Mouse (Mus musculus): ENCODE data around the gene Cdk2.

DNA sequence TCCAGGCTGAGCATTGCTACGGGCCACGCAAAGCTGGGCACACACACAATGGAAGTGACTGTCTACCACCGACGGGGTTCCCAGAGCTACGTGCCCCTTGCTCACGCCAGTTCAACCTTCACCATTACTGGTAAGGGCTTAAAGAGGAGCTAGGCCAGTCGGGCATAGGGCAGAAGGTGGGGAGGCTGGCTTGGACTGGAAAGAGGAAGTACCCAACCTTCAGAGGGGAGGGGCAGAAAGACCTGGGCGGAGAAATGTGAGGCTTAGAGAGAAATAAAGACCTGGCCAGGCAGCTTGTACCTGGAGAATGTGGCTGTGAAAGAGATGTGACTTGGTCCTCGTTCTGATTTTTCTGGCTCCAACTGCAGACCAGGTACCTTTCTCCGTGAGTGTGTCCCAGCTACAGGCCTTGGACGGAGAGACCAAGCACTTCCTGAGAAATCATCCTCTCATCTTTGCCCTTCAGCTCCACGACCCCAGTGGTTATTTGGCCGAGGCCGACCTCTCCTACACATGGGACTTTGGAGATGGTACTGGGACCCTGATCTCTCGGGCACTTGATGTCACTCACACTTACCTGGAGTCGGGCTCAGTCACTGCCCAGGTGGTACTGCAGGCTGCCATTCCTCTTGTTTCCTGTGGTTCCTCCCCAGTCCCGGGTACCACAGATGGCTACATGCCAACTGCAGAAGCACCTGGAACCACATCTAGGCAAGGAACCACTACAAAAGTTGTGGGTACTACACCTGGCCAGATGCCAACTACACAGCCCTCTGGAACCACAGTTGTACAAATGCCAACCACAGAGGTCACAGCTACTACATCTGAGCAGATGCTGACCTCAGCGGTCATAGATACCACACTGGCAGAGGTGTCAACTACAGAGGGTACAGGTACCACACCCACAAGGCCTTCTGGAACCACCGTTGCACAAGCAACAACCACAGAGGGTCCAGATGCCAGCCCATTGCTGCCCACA lies 11.0 kb upstream of the Cdk2 start:
- TF ChIP-seq CTCF (IDR thresholded peaks at IDR 0.05; ENCODE audit: borderline replicate concordance, insufficient read depth, low read depth, low read length): no peak
- TF ChIP-seq POLR2A (IDR thresholded peaks at IDR 0.05; ENCODE audit: borderline replicate concordance, insufficient read depth, low read length): no peak

Measured in cerebellum, adult 2 months (tissue).